Mouse (Mus musculus) intestine, embryonic 16.5 days (tissue): ENCODE results near the gene Nhlh1. TPM values are rescaled to one million over a fixed set of nuclear protein-coding genes. Genes with fewer than 3 reads are reported as not detected.

Experiments
- ATAC-seq: fragments of 200-750 bp; cut with Nextera tagmentation; 2 replicates; pipeline ENCODE4 v1.8.0; 2017; ENCODE audit warnings: moderate TSS enrichment, moderate library complexity
- H3K27ac ChIP-seq: fragments of 300-500 bp; sonication (generic); 2 replicates; pipeline ENCODE4 v1.5.1; 2014; ENCODE audit warnings: mild to moderate bottlenecking, low read length
- H3K27me3 ChIP-seq: fragments of 300-500 bp; sonication (generic); replicated peaks from 2 replicates; pipeline ENCODE4 v1.6.1; 2014; ENCODE audit warnings: low read length, control low read depth, mixed read lengths; ENCODE audit not compliant: control insufficient read depth, insufficient read depth
- H3K36me3 ChIP-seq: fragments of 300-500 bp; sonication (generic); 2 replicates; pipeline ENCODE4 v1.6.1; 2014; ENCODE audit warnings: low read length, control low read depth; ENCODE audit not compliant: control insufficient read depth, insufficient read depth
- H3K4me1 ChIP-seq: fragments of 300-500 bp; sonication (generic); 2 replicates; pipeline ENCODE4 v1.6.1; 2014; ENCODE audit warnings: low read length, control low read depth, mixed read lengths; ENCODE audit not compliant: control insufficient read depth, insufficient read depth
- H3K4me2 ChIP-seq: fragments of 300-500 bp; sonication (generic); 2 replicates; pipeline ENCODE4 v1.6.1; 2014; ENCODE audit warnings: low read depth, low read length, control low read depth
- H3K4me3 ChIP-seq: fragments of 300-500 bp; sonication (generic); 2 replicates; pipeline ENCODE4 v1.5.1; 2014; ENCODE audit warnings: mild to moderate bottlenecking, low read length
- H3K9ac ChIP-seq: fragments of 300-500 bp; sonication (generic); 2 replicates; pipeline ENCODE4 v1.6.1; 2014; ENCODE audit warnings: low read depth, low read length
- H3K9me3 ChIP-seq: fragments of 300-500 bp; sonication (generic); 2 replicates; pipeline ENCODE4 v1.6.1; 2016; ENCODE audit warnings: low read length, control low read depth; ENCODE audit not compliant: control insufficient read depth
- WGBS: fragments of 180-500 bp; shearing (Covaris S2); extraction: QIAGEN DNeasy Blood & Tissue Kit; methylation state at CpG from one replicate; pipeline ENCODE4 v1.1.7; 2014; 5-methylcytosine and 5-hydroxymethylcytosine counted together
- polyA plus RNA-seq: library from polyadenylated mRNA; unstranded; fragments of >200 nt; fragmentation: Nextera tagmentation; extraction: Ambion mirVana; gene quantifications from 2 replicates; pipeline ENCODE4 v1.2.1, GENCODE M21; 2015

Gene Nhlh1
- polyA plus RNA-seq, 1 experiment from 2014 or later: 0.09 TPM

DNA sequence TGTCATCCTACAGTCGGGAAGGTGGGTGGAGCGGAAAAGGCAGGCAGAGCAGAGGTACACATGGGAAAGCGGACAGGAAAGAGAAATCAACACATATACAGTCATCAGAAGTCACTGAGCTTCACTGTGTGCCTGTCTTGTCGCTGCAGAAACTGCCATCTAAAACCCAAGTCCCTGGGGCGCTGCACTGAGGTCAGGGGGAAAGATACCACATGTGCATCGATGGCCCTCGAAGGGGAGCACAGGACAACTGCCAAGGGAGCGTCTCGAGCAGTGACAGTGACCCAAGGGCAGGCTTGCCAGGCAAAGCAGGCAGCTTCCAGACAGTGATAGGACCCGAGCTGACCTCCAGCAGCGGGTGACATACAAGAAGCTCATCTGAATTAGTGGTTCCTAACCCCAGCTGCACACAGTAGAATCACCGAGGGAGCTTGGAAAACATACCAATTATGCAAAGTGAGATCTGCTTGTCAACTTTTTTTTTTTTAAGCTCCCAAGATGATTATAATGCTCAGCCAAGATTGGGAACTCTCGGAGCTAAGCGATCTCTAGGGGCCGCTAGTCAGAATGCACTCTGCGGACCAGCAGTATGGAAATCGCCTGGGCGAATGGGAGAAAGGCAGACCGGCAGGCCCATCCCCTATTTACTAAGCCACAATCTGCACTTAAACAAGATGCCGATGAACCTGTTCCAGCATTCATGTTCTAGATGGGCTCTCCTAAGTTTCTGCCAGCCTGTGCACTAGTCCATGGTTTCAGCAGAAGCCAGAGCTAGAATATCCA is 47.1 kb downstream of the Nhlh1 start:
- Histone ChIP-seq H3K4me3 (no peak overlapping the region), H3K27me3 (no peaks in the 10 kb centered on the region), H3K4me2 (no peak overlapping the region), H3K36me3 (peaks cover 14% of the 10 kb centered on the region), H3K9me3 (no peaks in the 10 kb centered on the region), H3K9ac (no peak overlapping the region), H3K4me1 (no peaks in the 10 kb centered on the region), H3K27ac (no peak overlapping the region)
- 93% methylated on average over 20 of the region's 20 CpGs for WGBS
- ATAC-seq: no peak

DNA sequence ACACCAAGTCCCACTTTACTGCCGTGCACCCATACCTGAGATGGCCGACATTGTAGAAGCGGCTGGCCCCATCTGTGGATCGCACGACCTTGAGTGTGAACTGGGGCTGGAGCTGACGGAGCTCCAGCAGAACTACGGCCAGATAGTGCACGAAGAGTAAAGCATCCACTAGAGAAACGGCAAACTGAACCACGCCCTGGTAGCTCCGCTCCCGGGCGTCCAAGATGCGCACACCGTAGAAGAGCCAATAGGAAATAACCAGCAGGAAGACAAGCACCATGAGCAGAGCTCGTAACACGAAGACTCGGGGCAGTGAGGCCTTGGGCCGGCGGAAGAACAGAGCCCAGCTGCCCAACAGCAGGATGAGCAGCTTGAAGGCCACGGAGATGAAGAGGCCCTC is 48.0 kb downstream of the Nhlh1 start:
- Histone ChIP-seq H3K4me2 (no peak overlapping the region), H3K4me3 (no peak overlapping the region), H3K36me3 (peaks cover 18% of the 10 kb centered on the region), H3K9me3 (no peaks in the 10 kb centered on the region), H3K9ac (no peak overlapping the region), H3K4me1 (no peaks in the 10 kb centered on the region), H3K27ac (no peak overlapping the region), H3K27me3 (no peaks in the 10 kb centered on the region)
- no peak for ATAC-seq
- 91% methylated on average over 21 of the region's 21 CpGs for WGBS

DNA sequence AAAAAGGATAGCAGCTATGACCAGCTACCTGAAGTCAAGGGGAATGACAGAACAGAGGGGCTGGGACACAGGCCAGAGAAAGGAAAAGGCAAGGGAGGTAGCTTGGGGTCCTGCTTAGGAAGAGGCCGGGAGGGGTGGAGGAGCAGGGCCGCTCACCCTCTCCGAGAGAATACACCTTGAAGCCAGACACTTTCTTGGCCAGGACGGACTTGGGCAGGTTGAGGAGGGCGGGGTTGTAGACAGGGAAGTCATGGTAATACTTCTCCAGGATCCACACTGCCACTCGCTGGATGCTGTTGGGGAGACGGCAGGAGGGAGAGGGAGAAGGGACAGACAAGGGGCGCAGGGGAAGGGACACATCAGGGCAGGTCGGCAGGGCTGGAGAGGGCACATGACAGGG is 49.0 kb downstream of the Nhlh1 start:
- Histone ChIP-seq H3K9me3 (no peaks in the 10 kb centered on the region), H3K9ac (no peak overlapping the region), H3K27me3 (no peaks in the 10 kb centered on the region), H3K4me1 (no peaks in the 10 kb centered on the region), H3K4me2 (no peak overlapping the region), H3K36me3 (peaks cover 20% of the 10 kb centered on the region), H3K27ac (no peak overlapping the region), H3K4me3 (no peak overlapping the region)
- 86% methylated on average over 9 of the region's 9 CpGs for WGBS
- ATAC-seq: no peak

DNA sequence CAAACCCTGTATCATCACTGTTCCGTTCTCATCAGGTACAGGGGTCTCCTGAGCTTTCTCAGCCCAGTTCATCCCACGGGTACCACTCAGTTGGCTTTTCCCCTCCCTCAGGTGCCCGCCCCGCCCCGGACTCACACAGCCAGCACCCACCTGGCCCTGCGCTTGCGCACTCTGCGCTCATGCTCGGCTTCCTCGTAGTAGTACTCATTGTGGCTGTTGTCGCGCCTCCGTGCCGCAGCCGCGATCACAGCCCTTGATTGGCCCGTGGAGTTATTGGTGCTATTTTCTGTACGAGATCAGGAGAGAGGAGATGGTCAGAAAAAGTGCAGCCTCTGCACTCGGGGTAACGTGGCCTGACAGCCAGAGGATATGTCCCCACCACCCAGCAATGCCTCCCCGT is 49.6 kb downstream of the Nhlh1 start:
- Histone ChIP-seq H3K9ac (no peak overlapping the region), H3K4me3 (no peak overlapping the region), H3K27me3 (no peaks in the 10 kb centered on the region), H3K36me3 (peaks cover 20% of the 10 kb centered on the region), H3K4me1 (no peaks in the 10 kb centered on the region), H3K27ac (no peak overlapping the region), H3K9me3 (no peaks in the 10 kb centered on the region), H3K4me2 (no peak overlapping the region)
- ATAC-seq: no peak
- WGBS: 96% methylated on average over 21 of the region's 21 CpGs

Other genes with a start within 250 kb of the Nhlh1 start
- 1.1 and 1.8 TPM in 2 replicates for gene Cd84, start 217.9 kb downstream of the Nhlh1 start, polyA plus RNA-seq
- gene Gm10521, start 161.9 kb downstream of the Nhlh1 start, polyA plus RNA-seq: not detected in 2 replicates
- 0.61 and 0.62 TPM in 2 replicates for gene Slamf6, start 140.1 kb downstream of the Nhlh1 start, polyA plus RNA-seq
- 6.1 and 6.8 TPM in 2 replicates for gene Vangl2, start 29.1 kb downstream of the Nhlh1 start, polyA plus RNA-seq
- gene Copa, start 25.0 kb upstream of the Nhlh1 start, polyA plus RNA-seq: 204 and 218 TPM in 2 replicates
- gene Ncstn, start 25.2 kb upstream of the Nhlh1 start, polyA plus RNA-seq: 159 TPM in 2 replicates
- gene Pex19, start 69.2 kb upstream of the Nhlh1 start, polyA plus RNA-seq: 161 TPM in 2 replicates
- gene Dcaf8, start 90.5 kb upstream of the Nhlh1 start, polyA plus RNA-seq: 93.2 and 102 TPM in 2 replicates
- 80.2 and 81.3 TPM in 2 replicates for gene Pea15a, start 149.2 kb upstream of the Nhlh1 start, polyA plus RNA-seq
- 24.1 and 24.6 TPM in 2 replicates for gene Casq1, start 162.3 kb upstream of the Nhlh1 start, polyA plus RNA-seq
- not detected in 2 replicates for gene Atp1a4, start 200.8 kb upstream of the Nhlh1 start, polyA plus RNA-seq
- gene Igsf8, start 204.1 kb upstream of the Nhlh1 start, polyA plus RNA-seq: 43.1 and 45.2 TPM in 2 replicates
- gene Atp1a2, start 240.5 kb upstream of the Nhlh1 start, polyA plus RNA-seq: 3.1 and 3.2 TPM in 2 replicates